22 mouse cellular contexts compared by ENCODE assay signal in genomic region chrX:159237275-159237674, GRCm38 (mm10).
"Had no signal": no experiment of that assay in that cellular context is flagged by ENCODE, and none has a peak within 500 bp of the region (broad histone marks: within the 10 kb centered on the region; RNA-seq: fewer than 3 reads in every experiment).

No protein-coding gene starts in this region.

- ATAC-seq: hindbrain, embryonic 16.5 days; hindbrain, postnatal 0 days; inflammation-experienced regulatory T-cells, adult 6 months; intestine, embryonic 15.5 days; intestine, embryonic 16.5 days; intestine, postnatal 0 days had no signal

- DNase-seq: heart, postnatal 10 days; heart, postnatal 14 days; heart, postnatal 36 days; heart, postnatal 4 days; kidney, adult 11 months; kidney, adult 18-20 months; kidney, adult 2 months; kidney, adult 8-10 months; kidney, adult 9 months; kidney, postnatal 10 days; kidney, postnatal 14 days; kidney, postnatal 25 days; kidney, postnatal 36 days; kidney, postnatal 4 days; layer of hippocampus, adult 9-11 months; layer of hippocampus, postnatal 36 days had no signal
